Mouse (Mus musculus): ENCODE results near the gene Usp8. TPM values are rescaled to one million over a fixed set of nuclear protein-coding genes. Genes with fewer than 3 reads are reported as not detected.

Gene Usp8
- polyA plus RNA-seq, 1 experiment from 2014 or later: 37.8 TPM

DNA sequence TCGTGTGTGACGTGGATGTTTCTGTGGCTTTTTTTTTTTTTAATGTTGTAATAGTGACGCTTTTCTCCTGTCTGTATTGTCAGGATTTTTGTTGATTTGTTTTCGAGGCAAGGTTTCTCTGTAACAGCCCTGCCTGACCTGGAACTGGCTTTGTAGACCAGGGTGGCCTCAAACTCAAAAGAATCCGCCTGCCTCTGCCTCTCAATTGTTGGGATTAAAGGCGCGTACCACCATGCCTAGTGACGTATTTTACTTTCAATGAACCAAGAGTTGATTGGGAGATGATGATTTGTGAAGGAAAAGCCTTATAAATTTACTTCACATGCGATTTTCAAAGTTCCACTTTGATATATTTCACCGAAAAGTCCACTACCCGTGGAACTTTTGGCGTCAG lies 31.0 kb upstream of the Usp8 start, which contains the start of gene Gabpb1:
Gene Gabpb1, minus strand, starts transcription at position 216 of the 394 bp plus-strand sequence.
- Histone ChIP-seq H3K36me3 (ENCODE audit: control insufficient read depth, insufficient read depth, low read length) (no peaks in the 10 kb centered on the region), H3K4me3 (ENCODE audit: low read depth, low read length) (peak within 1 kb of the TSS; percentile 97), H3K4me1 (replicated peaks; ENCODE audit: control insufficient read depth, insufficient read depth, low read length) (no peaks in the 10 kb centered on the region; the same call in 1 of the 2 replicates), H3K9ac (ENCODE audit: low read depth, low read length) (peak within 1 kb of the TSS; percentile 93), H3K27ac (ENCODE audit: low read depth, low read length) (peak within 1 kb of the TSS; percentile 96), H3K27me3 (ENCODE audit: control insufficient read depth, insufficient read depth, low read length) (no peaks in the 10 kb centered on the region), H3K4me2 (replicated peaks; ENCODE audit: low read depth, low read length) (peak within 1 kb of the TSS; percentile 72), H3K9me3 (ENCODE audit: control insufficient read depth, low read length) (no peaks in the 10 kb centered on the region)
- no peak for ATAC-seq (ENCODE audit: low FRiP score)
- WGBS: 25% methylated on average over 12 of the region's 12 CpGs
- DNase-seq (ENCODE audit: low spot score): no peak

DNA sequence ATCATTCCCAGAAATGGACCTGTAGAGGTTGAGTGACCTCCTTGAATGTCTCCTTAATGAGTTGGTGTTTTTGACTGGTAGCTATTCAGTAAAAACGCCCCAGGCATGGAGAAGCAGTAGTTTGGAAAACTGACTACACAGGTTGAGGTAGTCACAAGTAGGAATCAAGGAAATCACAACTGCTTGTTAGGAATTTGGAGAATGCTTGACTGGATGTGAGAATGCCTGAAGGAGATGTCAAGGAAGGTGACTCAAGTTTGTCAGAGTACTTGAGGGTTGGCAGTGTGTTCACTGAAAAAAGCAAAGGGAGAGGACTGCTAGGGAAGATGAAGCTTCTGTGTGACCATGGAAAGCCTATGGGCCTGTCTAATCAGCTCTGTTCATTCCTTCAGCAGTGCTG lies 29.8 kb upstream of the Usp8 start:
- no peaks in the 10 kb centered on the region for H3K36me3 ChIP-seq (ENCODE audit: control insufficient read depth, insufficient read depth, low read length)
- no peak for DNase-seq (ENCODE audit: low spot score)
- ATAC-seq (ENCODE audit: low FRiP score): no peak
- H3K9me3 ChIP-seq (ENCODE audit: control insufficient read depth, low read length): no peaks in the 10 kb centered on the region
- H3K27me3 ChIP-seq (ENCODE audit: control insufficient read depth, insufficient read depth, low read length): no peaks in the 10 kb centered on the region
- H3K4me3 ChIP-seq (ENCODE audit: low read depth, low read length): no peak overlapping the region
- WGBS: 97% methylated on average over 1 of the region's 1 CpGs
- H3K4me1 ChIP-seq (replicated peaks; ENCODE audit: control insufficient read depth, insufficient read depth, low read length): no peaks in the 10 kb centered on the region; the same call in 1 of the 2 replicates
- no peak overlapping the region for H3K4me2 ChIP-seq (replicated peaks; ENCODE audit: low read depth, low read length)
- H3K9ac ChIP-seq (ENCODE audit: low read depth, low read length): no peak overlapping the region
- no peak overlapping the region for H3K27ac ChIP-seq (ENCODE audit: low read depth, low read length)

DNA sequence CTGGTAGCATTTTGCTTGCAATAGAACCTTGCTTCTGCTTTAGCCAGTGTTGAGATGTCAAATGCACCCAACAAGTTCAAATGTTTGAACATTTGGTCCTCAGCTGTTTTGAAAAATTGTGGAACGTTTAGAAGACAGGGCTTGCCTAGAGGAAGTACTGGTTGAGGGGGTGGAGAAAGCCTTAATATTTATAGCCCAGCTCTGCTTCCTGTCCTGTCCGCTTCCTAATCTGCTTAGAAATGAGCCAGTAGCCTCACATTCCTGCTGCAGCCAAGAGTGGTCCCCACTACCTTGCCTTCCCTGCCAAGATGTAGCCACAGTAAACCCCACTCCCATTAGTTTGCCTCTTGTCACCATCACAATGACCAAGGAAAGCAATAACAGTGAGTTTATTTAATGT lies 24.8 kb upstream of the Usp8 start:
- Histone ChIP-seq H3K9ac (ENCODE audit: low read depth, low read length) (no peak overlapping the region), H3K4me1 (replicated peaks; ENCODE audit: control insufficient read depth, insufficient read depth, low read length) (no peaks in the 10 kb centered on the region), H3K4me3 (ENCODE audit: low read depth, low read length) (no peak overlapping the region), H3K4me2 (replicated peaks; ENCODE audit: low read depth, low read length) (no peak overlapping the region), H3K27me3 (ENCODE audit: control insufficient read depth, insufficient read depth, low read length) (no peaks in the 10 kb centered on the region), H3K36me3 (ENCODE audit: control insufficient read depth, insufficient read depth, low read length) (no peaks in the 10 kb centered on the region), H3K9me3 (ENCODE audit: control insufficient read depth, low read length) (no peaks in the 10 kb centered on the region), H3K27ac (ENCODE audit: low read depth, low read length) (no peak overlapping the region)
- ATAC-seq (ENCODE audit: low FRiP score) (no peak), DNase-seq (ENCODE audit: low spot score) (no peak)
- 86% methylated on average over 2 of the region's 2 CpGs for WGBS

DNA sequence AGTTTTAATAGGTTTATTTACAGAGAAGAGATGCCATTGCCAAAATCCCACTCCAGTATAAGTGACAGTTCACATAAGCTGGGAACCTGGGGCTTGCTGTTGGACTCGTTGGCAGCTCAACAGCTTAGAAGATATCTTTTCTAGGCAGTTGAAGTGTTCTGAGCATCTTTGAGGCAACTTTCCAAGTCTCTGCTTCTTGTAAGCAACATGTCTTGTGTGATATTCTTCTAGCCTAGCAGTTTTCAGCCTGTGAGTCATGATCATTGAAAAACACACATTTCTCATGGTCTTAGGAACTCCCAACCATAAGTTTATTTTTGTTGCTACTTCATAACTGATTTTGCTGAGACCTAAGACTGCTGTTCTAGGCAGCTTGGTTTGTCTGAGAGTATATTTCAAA lies 24.2 kb upstream of the Usp8 start:
- ATAC-seq (ENCODE audit: low FRiP score): no peak
- H3K9ac ChIP-seq (ENCODE audit: low read depth, low read length): no peak overlapping the region

DNA sequence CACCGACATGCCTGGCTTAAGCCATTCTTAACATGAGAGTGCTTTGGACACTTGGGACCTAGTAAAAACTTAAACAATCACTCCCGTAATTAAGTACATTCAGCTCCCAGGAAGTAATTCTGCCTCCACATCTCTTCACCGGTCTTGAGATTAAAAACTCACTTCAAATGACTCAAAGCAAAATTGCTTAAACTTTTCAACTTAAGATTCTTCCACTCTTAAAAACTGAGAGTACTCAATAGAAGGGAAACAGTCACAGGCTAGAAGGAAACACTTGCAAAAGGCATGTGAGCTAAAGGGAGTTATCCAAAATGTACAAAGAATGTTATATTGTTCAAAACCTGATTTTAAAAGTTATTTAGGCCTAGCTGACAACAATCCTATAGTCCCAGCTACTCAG lies 15.8 kb upstream of the Usp8 start:
- Histone ChIP-seq H3K9ac (ENCODE audit: low read depth, low read length) (no peak overlapping the region), H3K27me3 (ENCODE audit: control insufficient read depth, insufficient read depth, low read length) (no peaks in the 10 kb centered on the region), H3K4me3 (ENCODE audit: low read depth, low read length) (no peak overlapping the region), H3K36me3 (ENCODE audit: control insufficient read depth, insufficient read depth, low read length) (no peaks in the 10 kb centered on the region), H3K4me1 (replicated peaks; ENCODE audit: control insufficient read depth, insufficient read depth, low read length) (no peaks in the 10 kb centered on the region), H3K4me2 (replicated peaks; ENCODE audit: low read depth, low read length) (no peak overlapping the region), H3K9me3 (ENCODE audit: control insufficient read depth, low read length) (no peaks in the 10 kb centered on the region), H3K27ac (ENCODE audit: low read depth, low read length) (no peak overlapping the region)
- ATAC-seq (ENCODE audit: low FRiP score) (no peak), DNase-seq (ENCODE audit: low spot score) (no peak)
- 87% methylated on average over 3 of the region's 3 CpGs for WGBS

More for the DNA sequence above, 24.2 kb upstream of the Usp8 start:
- Histone ChIP-seq H3K27me3 (ENCODE audit: control insufficient read depth, insufficient read depth, low read length) (no peaks in the 10 kb centered on the region), H3K4me3 (ENCODE audit: low read depth, low read length) (no peak overlapping the region), H3K27ac (ENCODE audit: low read depth, low read length) (no peak overlapping the region), H3K4me2 (replicated peaks; ENCODE audit: low read depth, low read length) (no peak overlapping the region), H3K9me3 (ENCODE audit: control insufficient read depth, low read length) (no peaks in the 10 kb centered on the region), H3K4me1 (replicated peaks; ENCODE audit: control insufficient read depth, insufficient read depth, low read length) (no peaks in the 10 kb centered on the region), H3K36me3 (ENCODE audit: control insufficient read depth, insufficient read depth, low read length) (no peaks in the 10 kb centered on the region)
- DNase-seq (ENCODE audit: low spot score): no peak
- 96% methylated on average over 1 of the region's 1 CpGs for WGBS

DNA sequence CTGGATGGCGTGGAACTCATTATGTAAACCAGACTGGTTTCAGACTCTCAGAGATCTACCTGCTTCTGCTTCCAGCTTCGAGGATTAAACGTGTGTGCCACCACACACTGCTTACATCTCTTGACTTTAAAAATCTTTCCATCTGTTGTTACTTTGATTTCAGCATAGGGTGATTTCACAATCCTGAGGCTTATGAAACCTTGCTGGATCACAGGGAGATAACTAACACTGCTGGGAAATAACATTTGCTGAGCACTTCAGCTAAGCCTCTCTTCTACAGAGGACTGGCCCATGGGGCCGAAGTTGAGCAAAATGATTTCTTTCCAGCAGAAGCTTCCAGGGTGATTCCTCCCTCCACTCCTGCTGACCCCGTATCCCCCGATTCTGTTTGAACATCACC lies 11.8 kb upstream of the Usp8 start:
- no peak overlapping the region for H3K4me3 ChIP-seq (ENCODE audit: low read depth, low read length)

DNA sequence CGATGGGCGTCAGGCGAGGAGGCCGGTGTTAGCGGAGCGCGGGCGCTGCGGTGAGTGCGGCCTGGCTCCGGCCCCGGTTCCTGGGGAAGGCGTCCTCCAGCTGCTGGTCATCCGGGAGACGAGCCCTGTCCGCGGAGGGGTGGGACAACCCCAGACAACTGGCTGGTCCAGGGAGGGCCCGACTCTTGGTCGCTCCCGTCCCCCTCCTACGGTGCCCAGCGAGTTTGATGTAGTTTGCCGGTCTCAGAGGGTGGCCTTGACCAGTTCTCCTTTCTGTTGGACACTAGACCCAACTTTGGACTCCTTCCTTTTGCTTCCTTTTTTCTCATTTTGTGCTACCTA lies 281 bp downstream of the Usp8 start:
- no peaks in the 10 kb centered on the region for H3K4me1 ChIP-seq (replicated peaks; ENCODE audit: control insufficient read depth, insufficient read depth, low read length)
- H3K27me3 ChIP-seq (ENCODE audit: control insufficient read depth, insufficient read depth, low read length): 0 out of 2 replicates have a peak, but pooled peaks cover 3% of the 10 kb centered on the region
- peak overlapping the region; percentile 72 for H3K9ac ChIP-seq (ENCODE audit: low read depth, low read length)
- no peak for DNase-seq (ENCODE audit: low spot score)
- peak; percentile 90; the same call in 1 of the 2 replicates for ATAC-seq (ENCODE audit: low FRiP score)
- peak overlapping the region; percentile 32; the same call in 1 of the 2 replicates for H3K27ac ChIP-seq (ENCODE audit: low read depth, low read length)
- H3K36me3 ChIP-seq (ENCODE audit: control insufficient read depth, insufficient read depth, low read length): no peaks in the 10 kb centered on the region
- H3K4me3 ChIP-seq (ENCODE audit: low read depth, low read length): peak overlapping the region; percentile 61
- WGBS: 0% methylated on average over 11 of the region's 23 CpGs
- peak overlapping the region; percentile 44 for H3K4me2 ChIP-seq (replicated peaks; ENCODE audit: low read depth, low read length)
- H3K9me3 ChIP-seq (ENCODE audit: control insufficient read depth, low read length): no peaks in the 10 kb centered on the region

More for the DNA sequence above, 11.8 kb upstream of the Usp8 start:
- ATAC-seq (ENCODE audit: low FRiP score): no peak
- Histone ChIP-seq H3K4me2 (replicated peaks; ENCODE audit: low read depth, low read length) (no peak overlapping the region), H3K27me3 (ENCODE audit: control insufficient read depth, insufficient read depth, low read length) (no peaks in the 10 kb centered on the region), H3K9me3 (ENCODE audit: control insufficient read depth, low read length) (no peaks in the 10 kb centered on the region), H3K9ac (ENCODE audit: low read depth, low read length) (no peak overlapping the region), H3K36me3 (ENCODE audit: control insufficient read depth, insufficient read depth, low read length) (no peaks in the 10 kb centered on the region), H3K27ac (ENCODE audit: low read depth, low read length) (no peak overlapping the region), H3K4me1 (replicated peaks; ENCODE audit: control insufficient read depth, insufficient read depth, low read length) (no peaks in the 10 kb centered on the region)
- 84% methylated on average over 6 of the region's 6 CpGs for WGBS
- no peak for DNase-seq (ENCODE audit: low spot score)

DNA sequence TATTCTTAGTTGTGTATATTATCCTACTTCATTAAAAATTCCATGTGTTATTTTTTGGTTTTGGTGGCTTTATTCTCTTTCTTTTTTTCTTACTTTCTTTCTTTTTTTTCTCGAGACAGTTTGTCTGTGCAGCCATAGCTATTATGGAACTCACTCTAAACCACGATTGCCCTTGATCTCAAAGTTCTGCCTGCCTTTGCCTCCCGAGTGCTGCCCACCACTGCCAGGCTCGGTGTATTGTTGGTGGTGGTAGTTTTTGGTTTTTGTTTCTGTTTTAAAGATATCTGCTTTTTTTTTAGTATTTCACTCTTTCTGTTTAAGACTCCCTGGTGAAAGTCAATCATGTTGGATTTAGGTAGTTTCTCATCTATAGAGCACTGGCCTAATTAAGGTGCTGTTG lies 1.2 kb downstream of the Usp8 start:
- 92% methylated on average over 4 of the region's 4 CpGs for WGBS
- Histone ChIP-seq H3K9ac (ENCODE audit: low read depth, low read length) (no peak overlapping the region), H3K9me3 (ENCODE audit: control insufficient read depth, low read length) (no peaks in the 10 kb centered on the region), H3K4me2 (replicated peaks; ENCODE audit: low read depth, low read length) (peak overlapping the region; percentile 44), H3K27ac (ENCODE audit: low read depth, low read length) (no peak overlapping the region), H3K36me3 (ENCODE audit: control insufficient read depth, insufficient read depth, low read length) (no peaks in the 10 kb centered on the region), H3K27me3 (ENCODE audit: control insufficient read depth, insufficient read depth, low read length) (0 out of 2 replicates have a peak, but pooled peaks cover 3% of the 10 kb centered on the region), H3K4me3 (ENCODE audit: low read depth, low read length) (no peak overlapping the region), H3K4me1 (replicated peaks; ENCODE audit: control insufficient read depth, insufficient read depth, low read length) (no peaks in the 10 kb centered on the region)
- ATAC-seq (ENCODE audit: low FRiP score): no peak
- DNase-seq (ENCODE audit: low spot score): no peak

DNA sequence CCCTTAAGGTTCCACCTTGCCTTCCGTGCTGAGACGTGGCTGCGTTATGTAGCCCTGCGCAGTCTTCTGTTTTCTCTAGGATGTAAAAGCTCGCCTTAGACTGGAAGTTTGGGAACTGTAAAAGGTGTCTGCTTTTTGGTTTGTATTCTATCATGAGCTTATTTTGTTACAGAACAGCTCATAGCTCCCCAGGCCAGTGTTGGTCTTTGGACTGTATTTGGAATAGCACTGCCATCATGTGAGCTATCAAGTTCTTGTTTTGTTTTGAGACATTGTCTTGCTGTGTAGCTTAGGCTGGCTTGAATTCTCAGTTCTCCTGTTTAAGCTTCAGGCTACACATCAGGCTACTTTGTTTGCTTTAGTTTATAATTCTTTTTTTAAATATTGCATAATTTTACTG lies 5.4 kb downstream of the Usp8 start:
- Histone ChIP-seq H3K9ac (ENCODE audit: low read depth, low read length) (no peak overlapping the region), H3K36me3 (ENCODE audit: control insufficient read depth, insufficient read depth, low read length) (no peaks in the 10 kb centered on the region), H3K4me3 (ENCODE audit: low read depth, low read length) (no peak overlapping the region), H3K27me3 (ENCODE audit: control insufficient read depth, insufficient read depth, low read length) (no peaks in the 10 kb centered on the region), H3K4me1 (replicated peaks; ENCODE audit: control insufficient read depth, insufficient read depth, low read length) (no peaks in the 10 kb centered on the region), H3K9me3 (ENCODE audit: control insufficient read depth, low read length) (no peaks in the 10 kb centered on the region), H3K27ac (ENCODE audit: low read depth, low read length) (no peak overlapping the region), H3K4me2 (replicated peaks; ENCODE audit: low read depth, low read length) (no peak overlapping the region)
- DNase-seq (ENCODE audit: low spot score): no peak
- no peak for ATAC-seq (ENCODE audit: low FRiP score)
- 97% methylated on average over 5 of the region's 5 CpGs for WGBS

Measured in hindbrain, embryonic 11.5 days (tissue).